Mouse (Mus musculus) gastrocnemius, adult 8-10 months (tissue): Measurements from ENCODE around the gene Gm43951. TPM values are rescaled to one million over a fixed set of nuclear protein-coding genes. Genes with fewer than 3 reads are reported as not detected.
"Not testable (repeated sequence)": the region's sequence is repeated elsewhere in the genome, so short reads cannot be mapped to it uniquely, and the experiment has no call there.

ENCODE experiments used
- DNase-seq, 2 experiments: peaks; one replicate each; pipeline ENCODE4 v3.0.0; 2022; ENCODE audit warnings: low spot score in 2 of 2
- total RNA-seq, 4 experiments: library from RNA; stranded (reverse); gene quantifications; 2 replicates each; pipeline ENCODE4 v1.2.4; 2022

The Gm43951 gene
- total RNA-seq, 4 experiments from 2014 or later = 0.16 TPM; not detected in 3

DNA sequence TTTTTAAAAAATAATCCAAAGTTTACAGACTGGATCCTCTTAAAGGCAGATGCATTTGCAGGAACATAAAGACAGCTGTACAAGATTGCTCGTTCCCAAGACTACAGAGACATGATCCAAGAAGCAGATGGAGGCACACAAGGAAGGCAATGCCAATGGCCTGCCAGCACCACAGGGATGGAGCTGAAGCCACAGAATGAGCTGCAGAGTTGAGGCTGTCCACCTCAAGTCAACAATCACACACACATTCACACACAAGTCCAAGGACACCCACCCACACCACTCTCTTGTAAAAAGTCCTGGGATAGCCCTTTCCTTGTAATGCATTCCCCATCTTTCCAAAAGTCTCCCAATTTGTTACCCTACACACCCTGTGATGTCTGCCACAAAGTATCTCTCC lies 3.2 kb downstream of the Gm43951 start:
- DNase-seq = no peak

GRCm38 (mm10) chr11:72196506-72196905 lies 10.1 kb downstream of the Gm43951 start:
- no peak for DNase-seq

DNA sequence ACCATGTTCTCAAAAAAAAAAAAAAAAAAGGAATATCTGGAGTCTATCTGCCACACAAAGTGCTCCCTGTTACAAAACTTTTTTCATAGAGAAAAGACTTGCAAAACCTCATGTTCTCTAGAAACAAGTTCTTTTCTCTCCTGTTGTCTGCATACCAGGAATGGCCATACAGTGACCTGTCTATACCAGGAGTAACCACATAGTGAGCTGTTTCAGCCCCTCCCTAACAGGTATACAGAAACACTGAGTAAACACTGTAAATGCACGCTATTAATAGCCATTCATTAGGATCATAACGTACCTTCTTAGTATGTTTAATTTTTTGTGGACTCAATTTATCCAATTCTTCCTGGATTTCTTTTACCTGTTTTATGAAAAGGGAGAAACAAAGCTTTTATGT lies 12.4 kb downstream of the Gm43951 start:
- DNase-seq = no peak

- no peak for DNase-seq
Measured at GRCm38 (mm10) chr11:72190857-72191256, 15.8 kb downstream of the Gm43951 start.

DNA sequence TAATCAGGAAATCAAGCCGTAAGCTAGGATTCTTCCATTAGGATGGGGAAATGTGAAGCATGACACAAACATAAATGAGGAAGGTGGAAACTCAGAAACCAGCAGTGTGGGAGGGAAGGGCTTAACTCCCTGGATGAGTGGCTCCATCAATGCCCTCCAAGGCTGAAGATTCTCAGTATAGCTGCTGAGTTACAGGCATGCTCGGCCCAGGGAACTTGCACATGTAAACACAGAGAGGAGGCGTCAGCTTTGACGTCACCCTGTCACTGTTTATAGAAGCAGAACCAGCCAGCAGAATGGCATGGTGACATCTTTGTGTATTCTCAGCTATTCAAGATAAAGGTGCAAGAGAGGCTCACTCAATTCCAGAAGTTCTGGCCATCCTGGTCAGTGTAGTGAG lies 22.4 kb downstream of the Gm43951 start:
- no peak for DNase-seq

DNA sequence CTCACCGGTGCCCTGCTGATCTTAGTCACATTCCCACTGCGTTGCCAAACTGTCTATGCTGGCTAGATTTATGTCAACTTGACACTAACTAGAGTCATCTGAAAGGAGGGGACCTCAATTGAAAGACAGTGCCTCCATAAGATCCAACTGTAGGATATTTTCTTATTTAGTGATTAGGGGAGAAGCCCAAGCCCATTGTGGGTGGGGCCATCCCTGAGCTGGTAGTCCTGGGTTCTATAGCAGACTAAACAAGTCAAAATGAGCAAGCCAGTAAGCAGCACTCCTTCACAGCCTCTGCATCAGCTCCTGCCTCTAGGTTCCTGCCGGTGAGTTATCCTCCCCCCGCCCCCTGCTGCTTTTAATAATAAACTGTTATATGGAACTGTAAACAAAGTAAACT lies 25.5 kb downstream of the Gm43951 start:
- DNase-seq = no peak

DNA sequence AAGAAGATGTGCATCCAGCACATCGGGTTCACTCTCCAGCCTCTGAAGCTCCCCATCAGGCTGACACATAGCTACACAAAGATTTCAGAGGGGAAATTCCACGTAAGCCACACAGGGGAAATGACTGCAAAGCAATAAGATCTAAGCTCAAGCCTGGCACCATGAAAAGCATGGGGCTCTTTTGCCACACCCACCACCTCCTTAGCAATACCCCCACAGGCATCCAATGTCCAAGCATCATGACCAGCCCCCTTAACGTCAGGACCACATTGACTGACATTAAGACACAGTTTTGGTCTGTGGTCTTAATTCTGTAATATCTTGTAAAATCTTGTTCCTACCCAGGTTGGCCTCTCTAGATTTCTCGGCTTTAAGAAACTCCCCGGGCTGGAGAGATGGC lies 26.1 kb downstream of the Gm43951 start:
- no peak for DNase-seq

DNA sequence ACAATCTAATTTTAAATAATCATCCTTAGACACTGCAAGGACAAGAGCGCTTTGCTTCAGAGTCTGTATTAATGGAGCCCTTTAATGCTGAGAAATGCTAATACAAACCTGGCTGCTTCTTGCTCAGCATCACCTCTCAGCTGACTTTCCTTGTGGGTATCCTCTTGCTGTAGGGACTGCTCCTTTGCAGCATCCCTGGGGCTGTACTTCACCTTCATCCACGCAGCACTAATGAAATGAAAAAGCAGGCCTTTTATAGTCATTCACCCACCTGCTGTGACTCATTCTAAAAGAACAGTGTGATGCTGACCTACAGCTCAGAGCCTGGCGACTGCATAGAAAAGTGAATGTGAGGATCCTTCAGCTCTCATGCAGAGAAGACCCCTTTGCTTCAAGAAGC lies 30.1 kb downstream of the Gm43951 start:
- DNase-seq = no peak

DNA sequence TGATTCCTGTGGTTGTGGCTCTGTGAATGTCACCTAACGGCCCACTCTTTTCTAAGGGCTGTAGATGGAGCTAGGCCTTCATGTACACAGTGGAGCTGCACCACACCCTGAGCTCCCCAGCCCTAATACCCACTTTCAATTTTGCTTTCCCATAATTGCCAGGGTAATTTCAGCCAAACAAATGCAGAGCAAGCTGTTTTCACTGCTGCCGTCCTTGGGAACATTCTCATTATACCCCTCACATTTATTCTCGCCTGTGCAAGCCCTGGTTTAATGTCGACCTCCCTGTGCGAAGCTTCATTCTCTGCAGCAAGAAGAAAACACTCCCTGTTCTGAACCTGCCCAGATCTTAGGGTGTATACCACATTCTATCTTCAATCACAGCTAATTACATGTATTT lies 30.7 kb downstream of the Gm43951 start:
- no peak for DNase-seq

DNA sequence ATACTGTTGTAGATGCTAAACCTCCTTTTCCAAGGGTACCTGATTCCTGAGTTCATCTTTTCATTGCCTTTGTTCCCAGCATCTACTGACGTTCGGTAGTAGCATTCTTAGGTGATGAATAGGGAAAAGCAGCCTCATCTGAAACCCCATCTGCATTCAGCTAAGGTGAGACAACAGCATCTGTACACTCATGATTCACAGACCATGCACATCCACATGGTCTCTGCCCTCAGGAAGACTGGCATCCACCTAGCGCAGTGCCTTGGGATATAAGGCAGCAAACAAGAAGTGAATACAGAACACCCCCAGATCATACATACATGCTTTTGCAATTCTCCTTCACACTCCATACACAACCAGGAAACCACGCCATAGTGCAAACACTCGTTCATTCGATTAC lies 31.9 kb downstream of the Gm43951 start:
- no peak for DNase-seq

DNA sequence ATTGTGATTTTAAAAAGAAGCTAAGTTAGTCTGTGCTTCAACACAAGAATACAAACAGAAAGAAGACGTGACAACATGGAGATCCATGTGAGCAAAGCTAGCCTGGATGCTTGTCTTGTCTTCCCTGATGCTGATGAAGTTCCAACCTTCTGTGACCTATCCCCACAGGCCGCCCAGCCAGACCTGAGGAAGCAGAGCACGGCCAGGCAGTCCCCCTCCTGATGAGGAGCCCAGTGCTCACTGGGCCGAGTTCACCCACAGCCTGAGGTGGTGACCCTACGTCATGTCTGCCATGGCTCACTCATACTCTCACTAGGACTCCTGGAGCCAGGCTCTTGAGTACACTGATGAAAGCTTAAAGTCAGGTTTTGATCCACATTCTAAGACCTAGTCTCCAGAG lies 33.1 kb downstream of the Gm43951 start:
- DNase-seq = no peak

DNA sequence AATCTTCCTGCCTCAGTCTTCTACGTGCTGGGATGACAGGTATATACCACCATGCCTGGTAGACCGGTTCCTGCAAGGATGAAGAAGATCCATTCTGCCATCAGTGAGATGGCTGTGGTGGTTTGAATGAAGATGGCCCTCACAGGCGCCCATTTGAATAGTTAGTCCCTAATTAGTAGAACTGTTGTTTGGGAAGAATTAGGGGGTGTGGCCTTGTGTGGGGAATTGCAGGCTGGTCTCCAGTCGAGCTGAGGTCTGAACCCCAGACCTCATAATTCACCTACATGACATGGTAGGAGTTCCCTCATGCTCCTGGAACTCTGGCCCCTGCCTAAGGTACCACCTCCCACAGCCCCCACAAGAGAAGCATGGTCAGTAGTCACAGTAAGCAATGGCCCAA lies 34.7 kb downstream of the Gm43951 start:
- DNase-seq = not testable (repeated sequence)

- DNase-seq = no peak
Measured at GRCm38 (mm10) chr11:72169871-72170270, 36.8 kb downstream of the Gm43951 start.

- DNase-seq = no peak
Measured at GRCm38 (mm10) chr11:72163198-72163597, 43.4 kb downstream of the Gm43951 start.

- DNase-seq = no peak
Measured at GRCm38 (mm10) chr11:72156624-72157023, 50.0 kb downstream of the Gm43951 start.

DNA sequence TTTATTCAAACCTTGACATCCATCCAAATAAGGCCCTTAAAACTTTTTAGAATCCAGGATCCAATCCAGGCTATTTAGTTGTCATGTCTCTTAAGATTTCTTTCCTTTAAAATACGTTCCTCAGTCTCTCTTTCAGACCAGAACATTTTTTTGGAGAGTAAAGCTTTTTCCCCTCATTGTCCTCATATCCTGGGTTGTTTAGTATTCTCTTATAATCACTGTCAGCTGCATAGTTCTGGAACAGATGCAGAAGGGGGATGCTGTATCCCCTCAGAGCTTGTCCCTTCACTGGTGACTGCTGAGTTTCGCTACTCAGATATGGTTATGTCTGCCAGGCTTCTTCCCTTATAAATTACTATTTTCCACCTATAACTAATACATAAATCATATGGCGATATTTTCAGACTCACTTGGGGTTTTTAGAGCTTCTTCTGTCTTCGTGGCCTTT lies 50.6 kb downstream of the Gm43951 start:
- no peak for DNase-seq

- DNase-seq = no peak
Measured at GRCm38 (mm10) chr11:72155186-72155980, 51.3 kb downstream of the Gm43951 start.

Other genes starting within 250 kb of the Gm43951 start
- not detected for gene Aipl1, start 169.3 kb downstream of the Gm43951 start, total RNA-seq
- gene Pimreg, start 164.8 kb downstream of the Gm43951 start, total RNA-seq = not detected
- 1 to 10 TPM in 2 of 4 experiments, under 1 TPM in 2; 0.88 to 1.5 (median 1.0) TPM for gene Pitpnm3, start 71.1 kb downstream of the Gm43951 start, total RNA-seq
- 1 to 10 TPM; 1.0 to 2.6 (median 1.6) TPM for gene 4933427D14Rik, start 619 bp upstream of the Gm43951 start, total RNA-seq
- 10 to 100 TPM; 25.3 to 37.6 (median 29.8) TPM for gene Txndc17, start 707 bp upstream of the Gm43951 start, total RNA-seq
- 1 to 10 TPM; 5.2 to 7.5 (median 6.5) TPM for gene Med31, start 8.8 kb upstream of the Gm43951 start, total RNA-seq
- gene Slc13a5, start 60.4 kb upstream of the Gm43951 start, total RNA-seq = not detected
- 1 to 10 TPM; 1.4 to 3.4 (median 2.5) TPM for gene Xaf1, start 94.8 kb upstream of the Gm43951 start, total RNA-seq
- gene Fbxo39, start 107.6 kb upstream of the Gm43951 start, total RNA-seq = not detected
- gene Tekt1, start 155.6 kb upstream of the Gm43951 start, total RNA-seq = 1 to 10 TPM in 3 of 4 experiments, under 1 TPM in 1; 0.92 to 3.3 (median 2.5) TPM
- 100 to 1,000 TPM; 270 to 439 (median 347) TPM for gene Smtnl2, start 204.9 kb upstream of the Gm43951 start, total RNA-seq
- 1 to 10 TPM; 1.9 to 5.4 (median 3.8) TPM for gene Ggt6, start 228.7 kb upstream of the Gm43951 start, total RNA-seq
- 10 to 100 TPM; 54.6 to 66.0 (median 57.1) TPM for gene Mybbp1a, start 234.5 kb upstream of the Gm43951 start, total RNA-seq